Mouse (Mus musculus): Measurements from ENCODE around the gene Grik5. TPM values are rescaled to one million over a fixed set of nuclear protein-coding genes. Genes with fewer than 3 reads are reported as not detected.
A peak's percentile ranks its signal among the peaks of the same experiment; 100 is the strongest.
"Not testable (repeated sequence)": the region's sequence is repeated elsewhere in the genome, so short reads cannot be mapped to it uniquely, and the experiment has no call there.

The Grik5 gene
- polyA plus RNA-seq, 1 experiment from 2014 or later = 0.82 TPM

DNA sequence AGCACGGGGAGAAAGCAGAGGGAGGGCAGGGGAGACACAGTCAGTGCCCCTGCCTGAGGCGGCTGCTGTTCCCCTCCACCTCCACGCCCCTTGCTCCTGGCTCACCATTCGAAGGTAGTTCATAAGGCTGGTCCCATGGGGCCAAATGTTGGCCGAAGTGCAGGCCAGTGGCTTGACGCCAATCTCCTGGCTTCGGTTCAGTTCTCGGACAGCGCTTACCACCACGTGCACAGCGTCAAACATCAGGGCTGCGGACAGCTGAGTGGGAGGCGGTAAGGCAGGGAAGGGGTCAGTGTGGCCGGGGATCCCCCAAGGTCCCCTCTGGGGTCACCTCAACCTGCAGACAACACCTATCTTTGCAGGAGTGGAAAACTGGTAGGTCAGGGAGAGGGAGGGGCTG is 13.3 kb downstream of the Grik5 start:
- Histone ChIP-seq H3K9me3 (replicated peaks) (no peaks in the 10 kb centered on the region), H3K4me2 (no peak overlapping the region), H3K4me1 (replicated peaks) (no peaks in the 10 kb centered on the region), H3K4me3 (replicated peaks) (no peak overlapping the region), H3K36me3 (replicated peaks) (0 out of 2 replicates have a peak, but pooled peaks cover 4% of the 10 kb centered on the region), H3K9ac (no peak overlapping the region), H3K27me3 (no peaks in the 10 kb centered on the region), H3K27ac (replicated peaks) (no peak overlapping the region)
- WGBS (ENCODE audit: insufficient replicate concordance) = 80% methylated on average over 14 of the region's 14 CpGs
- no peak for ATAC-seq (ENCODE audit: insufficient read depth)

DNA sequence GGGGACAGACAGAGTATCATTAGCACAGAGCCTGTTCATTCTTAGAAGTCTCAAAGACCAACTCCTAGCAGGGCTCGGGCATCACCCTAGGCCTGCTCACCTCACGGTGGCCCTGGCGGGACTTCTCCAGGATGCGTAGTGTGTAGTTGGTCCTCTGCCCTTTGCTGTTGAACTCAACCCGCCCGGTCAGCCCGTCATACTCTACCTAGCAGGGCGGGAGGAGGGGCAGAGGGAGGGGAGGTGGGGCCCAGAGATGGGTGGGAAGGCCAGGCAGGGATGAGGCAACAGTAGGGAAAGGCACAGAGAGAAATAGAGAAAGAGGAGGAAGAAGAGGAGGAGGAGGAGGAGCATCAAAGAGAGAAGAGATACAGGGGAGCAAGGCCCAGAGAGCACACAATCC is 13.8 kb downstream of the Grik5 start:
- Histone ChIP-seq H3K9ac (no peak overlapping the region), H3K27me3 (no peaks in the 10 kb centered on the region), H3K27ac (replicated peaks) (no peak overlapping the region), H3K36me3 (replicated peaks) (0 out of 2 replicates have a peak, but pooled peaks cover 4% of the 10 kb centered on the region), H3K4me1 (replicated peaks) (no peaks in the 10 kb centered on the region), H3K4me3 (replicated peaks) (no peak overlapping the region), H3K9me3 (replicated peaks) (no peaks in the 10 kb centered on the region), H3K4me2 (no peak overlapping the region)
- 59% methylated on average over 8 of the region's 8 CpGs for WGBS (ENCODE audit: insufficient replicate concordance)
- no peak for ATAC-seq (ENCODE audit: insufficient read depth)

DNA sequence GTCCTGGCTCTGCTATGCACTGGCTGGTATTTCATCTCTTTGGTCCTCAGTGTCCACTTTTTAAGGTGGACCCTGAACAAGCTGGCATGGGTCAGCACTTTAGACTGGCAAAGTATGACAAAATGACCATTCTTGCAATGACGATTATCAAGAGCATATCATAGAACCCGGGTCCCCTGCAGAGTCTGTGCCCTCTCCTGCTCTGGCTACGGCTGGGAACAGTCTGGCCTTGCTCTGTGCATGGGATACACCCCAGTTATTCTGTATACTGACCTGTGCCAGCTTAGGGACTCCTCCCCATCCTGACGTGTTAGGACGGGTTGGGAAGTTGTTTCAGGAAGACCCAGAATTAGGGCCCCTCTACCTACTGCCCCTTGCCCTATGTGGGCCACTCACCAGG is 14.3 kb downstream of the Grik5 start:
- Histone ChIP-seq H3K27me3 (no peaks in the 10 kb centered on the region), H3K4me3 (replicated peaks) (no peak overlapping the region), H3K9ac (no peak overlapping the region), H3K9me3 (replicated peaks) (no peaks in the 10 kb centered on the region), H3K27ac (replicated peaks) (no peak overlapping the region), H3K4me2 (no peak overlapping the region), H3K4me1 (replicated peaks) (no peaks in the 10 kb centered on the region), H3K36me3 (replicated peaks) (0 out of 2 replicates have a peak, but pooled peaks cover 4% of the 10 kb centered on the region)
- 63% methylated on average over 5 of the region's 5 CpGs for WGBS (ENCODE audit: insufficient replicate concordance)
- ATAC-seq (ENCODE audit: insufficient read depth) = no peak

DNA sequence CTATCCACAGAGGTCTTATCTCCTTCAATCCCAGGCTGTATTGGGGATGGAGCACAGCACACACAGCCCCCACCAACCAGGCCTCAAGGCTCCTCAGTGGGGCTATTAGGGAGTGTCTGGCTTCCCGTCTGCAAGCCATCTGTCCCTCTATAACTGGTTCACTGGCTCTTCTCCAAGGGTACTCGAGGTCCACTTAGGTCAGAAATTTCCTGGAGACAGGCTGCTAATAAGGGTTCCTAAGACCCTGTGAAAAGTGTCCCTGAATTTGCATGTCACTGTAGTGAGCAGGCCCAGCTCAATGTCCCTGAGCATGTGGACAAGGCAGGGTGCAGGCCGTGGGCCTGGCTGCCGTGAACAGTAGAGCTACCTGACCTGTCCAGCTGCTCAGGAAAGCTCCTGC is 15.2 kb downstream of the Grik5 start:
- no peak for ATAC-seq (ENCODE audit: insufficient read depth)
- no peaks in the 10 kb centered on the region for H3K9me3 ChIP-seq (replicated peaks)
- H3K9ac ChIP-seq = no peak overlapping the region
- 67% methylated on average over 4 of the region's 4 CpGs for WGBS (ENCODE audit: insufficient replicate concordance)
- H3K4me3 ChIP-seq (replicated peaks) = no peak overlapping the region
- no peaks in the 10 kb centered on the region for H3K4me1 ChIP-seq (replicated peaks)
- no peak overlapping the region for H3K4me2 ChIP-seq
- no peak overlapping the region for H3K27ac ChIP-seq (replicated peaks)
- H3K27me3 ChIP-seq = no peaks in the 10 kb centered on the region
- 0 out of 2 replicates have a peak, but pooled peaks cover 4% of the 10 kb centered on the region for H3K36me3 ChIP-seq (replicated peaks)

DNA sequence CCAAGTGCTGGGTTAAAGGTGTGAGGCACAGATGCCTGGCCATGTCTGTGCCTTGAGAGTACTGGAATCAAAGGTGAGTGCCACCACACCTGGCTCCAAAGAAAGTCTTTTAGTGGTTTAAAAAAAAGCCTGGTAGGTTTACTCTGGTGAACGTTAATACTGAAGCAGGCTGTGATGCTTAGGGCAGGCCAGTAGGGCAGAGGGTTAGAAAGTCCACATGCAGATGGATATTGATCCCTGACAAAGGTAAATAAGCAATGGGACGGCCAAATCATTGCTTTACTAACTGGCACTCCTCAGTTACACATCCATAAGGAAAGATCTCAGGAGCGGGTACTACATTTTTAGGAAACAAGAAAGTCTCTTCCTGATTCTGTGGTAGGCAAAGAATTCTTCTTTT is 19.6 kb downstream of the Grik5 start:
- H3K9ac ChIP-seq = no peak overlapping the region
- H3K4me3 ChIP-seq (replicated peaks) = no peak overlapping the region
- no peaks in the 10 kb centered on the region for H3K4me1 ChIP-seq (replicated peaks)
- H3K4me2 ChIP-seq = no peak overlapping the region; the same call in 1 of the 2 replicates
- peak; percentile 64 for ATAC-seq (ENCODE audit: insufficient read depth)
- peak overlapping the region; percentile 66 for H3K27ac ChIP-seq (replicated peaks)
- no peaks in the 10 kb centered on the region for H3K27me3 ChIP-seq
- WGBS (ENCODE audit: insufficient replicate concordance) = 57% methylated on average over 3 of the region's 3 CpGs
- H3K36me3 ChIP-seq (replicated peaks) = 0 out of 2 replicates have a peak, but pooled peaks cover 4% of the 10 kb centered on the region
- no peaks in the 10 kb centered on the region for H3K9me3 ChIP-seq (replicated peaks)

DNA sequence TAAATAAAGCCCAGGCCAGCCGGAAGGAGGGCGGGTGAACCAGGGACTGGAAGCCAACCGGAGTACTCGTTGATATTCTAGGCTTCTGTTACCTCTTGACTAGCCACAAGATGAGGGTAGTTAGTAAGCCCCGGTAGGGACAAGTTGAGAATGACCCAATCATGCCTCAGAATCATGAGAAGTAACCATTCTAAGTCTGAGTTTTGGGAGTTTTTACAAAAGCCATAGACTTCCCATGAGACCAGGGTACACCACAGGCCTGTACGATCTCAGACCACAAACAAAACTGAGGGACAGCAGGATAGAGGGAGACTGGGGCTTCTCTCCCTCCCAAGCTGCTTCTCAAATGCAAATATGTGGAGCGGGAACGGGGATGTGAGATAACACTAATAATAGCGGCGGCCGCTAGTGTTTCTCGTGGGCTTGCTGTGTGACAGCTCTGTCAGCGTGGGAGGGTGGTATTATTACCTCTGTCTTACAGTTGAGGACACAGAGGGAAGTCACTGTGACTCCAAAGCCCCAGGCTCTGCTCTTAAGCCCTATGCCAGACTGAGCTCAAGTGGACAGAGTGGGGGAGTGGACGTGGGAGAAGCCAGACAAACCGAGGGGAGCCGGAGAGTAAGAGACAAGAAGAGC is 22.7 kb downstream of the Grik5 start:
- no peak for ATAC-seq (ENCODE audit: insufficient read depth)
- 72% methylated on average over 16 of the region's 16 CpGs for WGBS (ENCODE audit: insufficient replicate concordance)

DNA sequence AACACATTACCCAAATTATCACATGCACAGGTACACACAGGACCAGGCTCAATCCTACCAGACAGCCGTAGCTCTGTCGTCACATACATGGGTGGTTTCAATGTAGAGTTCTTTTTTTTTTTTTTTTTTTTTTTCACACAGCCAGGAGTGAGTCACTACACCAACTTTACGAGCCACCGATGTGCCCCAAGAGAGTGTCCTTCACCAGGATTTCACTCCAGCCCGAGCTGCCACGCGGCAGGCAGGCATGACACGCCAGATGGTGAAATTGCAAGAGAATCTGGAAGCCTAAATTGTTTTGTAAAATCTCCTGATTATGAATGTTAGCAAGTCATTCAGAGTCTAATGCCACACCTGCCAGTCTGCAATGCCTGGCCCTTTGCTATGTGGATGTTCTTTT is 24.8 kb downstream of the Grik5 start:
- Histone ChIP-seq H3K9me3 (replicated peaks) (no peaks in the 10 kb centered on the region), H3K36me3 (replicated peaks) (no peaks in the 10 kb centered on the region), H3K27me3 (no peaks in the 10 kb centered on the region), H3K4me2 (no peak overlapping the region), H3K27ac (replicated peaks) (no peak overlapping the region), H3K4me3 (replicated peaks) (no peak overlapping the region), H3K9ac (no peak overlapping the region), H3K4me1 (replicated peaks) (no peaks in the 10 kb centered on the region)
- WGBS (ENCODE audit: insufficient replicate concordance) = 77% methylated on average over 8 of the region's 8 CpGs
- ATAC-seq (ENCODE audit: insufficient read depth) = no peak

More for the DNA sequence above, 22.7 kb downstream of the Grik5 start:
- H3K4me3 ChIP-seq (replicated peaks) = no peak overlapping the region
- no peaks in the 10 kb centered on the region for H3K36me3 ChIP-seq (replicated peaks)
- H3K9me3 ChIP-seq (replicated peaks) = no peaks in the 10 kb centered on the region
- no peak overlapping the region for H3K27ac ChIP-seq (replicated peaks)
- no peak overlapping the region for H3K4me2 ChIP-seq
- H3K4me1 ChIP-seq (replicated peaks) = no peaks in the 10 kb centered on the region
- H3K9ac ChIP-seq = no peak overlapping the region
- H3K27me3 ChIP-seq = no peaks in the 10 kb centered on the region

DNA sequence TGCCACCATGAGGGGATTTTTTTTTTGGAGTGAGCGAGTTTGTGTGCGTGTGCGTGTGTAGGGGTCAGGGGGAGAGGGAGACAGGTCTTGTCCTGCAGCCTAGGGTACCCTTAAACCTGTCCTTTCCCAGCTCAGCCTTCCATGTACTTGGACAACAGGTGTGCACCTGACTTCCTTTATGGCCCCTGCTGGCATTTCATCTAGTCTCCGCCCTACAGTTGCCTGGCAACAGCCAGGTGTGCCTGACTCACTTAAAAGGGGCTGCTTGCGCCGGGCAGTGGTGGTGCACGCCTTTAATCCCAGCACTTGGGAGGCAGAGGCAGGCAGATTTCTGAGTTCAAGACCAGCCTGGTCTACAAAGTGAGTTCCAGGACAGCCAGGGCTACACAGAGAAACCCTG is 27.5 kb downstream of the Grik5 start:
- not testable (repeated sequence) for H3K27ac ChIP-seq (replicated peaks); H3K9me3 ChIP-seq (replicated peaks); H3K9ac ChIP-seq; H3K27me3 ChIP-seq; ATAC-seq (ENCODE audit: insufficient read depth); H3K4me3 ChIP-seq (replicated peaks); H3K4me2 ChIP-seq; H3K4me1 ChIP-seq (replicated peaks); H3K36me3 ChIP-seq (replicated peaks)
- WGBS (ENCODE audit: insufficient replicate concordance) = 76% methylated on average over 7 of the region's 7 CpGs

DNA sequence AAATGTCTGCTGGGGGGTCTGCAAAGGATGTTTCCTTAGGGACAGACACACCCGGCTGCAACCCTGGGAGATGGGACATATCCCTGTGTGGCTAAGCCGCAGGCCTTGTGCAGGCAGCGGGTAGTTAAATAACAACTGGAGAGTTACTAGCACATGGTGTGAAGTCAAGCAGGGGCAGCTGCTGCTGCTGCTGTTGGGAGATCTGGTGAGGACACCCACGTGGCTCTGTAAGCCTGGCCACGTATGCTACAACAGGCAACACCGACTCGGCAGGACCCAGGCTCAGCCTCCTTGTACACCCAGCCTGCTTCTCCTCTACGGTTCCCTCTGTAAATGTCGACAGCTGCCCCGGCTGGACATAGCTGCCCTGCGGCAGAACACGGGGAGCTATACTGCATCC is 30.2 kb downstream of the Grik5 start:
- no peaks in the 10 kb centered on the region for H3K4me1 ChIP-seq (replicated peaks)
- H3K27me3 ChIP-seq = no peaks in the 10 kb centered on the region
- no peaks in the 10 kb centered on the region for H3K9me3 ChIP-seq (replicated peaks)
- no peak overlapping the region for H3K4me2 ChIP-seq
- no peak for ATAC-seq (ENCODE audit: insufficient read depth)
- no peak overlapping the region for H3K27ac ChIP-seq (replicated peaks)
- H3K36me3 ChIP-seq (replicated peaks) = no peaks in the 10 kb centered on the region
- H3K4me3 ChIP-seq (replicated peaks) = no peak overlapping the region
- WGBS (ENCODE audit: insufficient replicate concordance) = 77% methylated on average over 12 of the region's 12 CpGs
- H3K9ac ChIP-seq = no peak overlapping the region

DNA sequence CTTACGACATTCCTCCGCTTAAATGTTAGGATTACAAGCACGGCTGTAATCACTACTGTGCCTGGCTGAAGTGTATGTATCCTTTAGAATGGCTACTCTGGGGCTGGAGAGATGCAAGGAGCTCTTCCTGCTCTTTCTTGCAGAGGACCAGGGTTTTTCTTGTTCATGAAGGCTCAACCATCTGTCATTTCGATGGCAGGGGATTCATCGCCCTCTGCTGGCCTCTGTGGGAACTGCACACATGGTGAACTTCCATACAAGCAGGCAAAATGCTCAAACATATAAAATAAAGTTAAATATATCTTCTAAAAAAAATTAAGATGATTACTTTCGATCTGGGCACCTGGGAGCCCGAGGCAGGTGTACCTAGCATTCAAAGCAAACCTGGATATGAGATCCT is 36.2 kb downstream of the Grik5 start:
- 41% methylated on average over 7 of the region's 7 CpGs for WGBS (ENCODE audit: insufficient replicate concordance)
- Histone ChIP-seq H3K27ac (replicated peaks) (no peak overlapping the region), H3K9ac (no peak overlapping the region), H3K4me3 (replicated peaks) (no peak overlapping the region), H3K27me3 (no peaks in the 10 kb centered on the region), H3K36me3 (replicated peaks) (0 out of 2 replicates have a peak, but pooled peaks cover 2% of the 10 kb centered on the region), H3K4me1 (replicated peaks) (no peaks in the 10 kb centered on the region), H3K9me3 (replicated peaks) (no peaks in the 10 kb centered on the region), H3K4me2 (no peak overlapping the region)
- no peak for ATAC-seq (ENCODE audit: insufficient read depth)

DNA sequence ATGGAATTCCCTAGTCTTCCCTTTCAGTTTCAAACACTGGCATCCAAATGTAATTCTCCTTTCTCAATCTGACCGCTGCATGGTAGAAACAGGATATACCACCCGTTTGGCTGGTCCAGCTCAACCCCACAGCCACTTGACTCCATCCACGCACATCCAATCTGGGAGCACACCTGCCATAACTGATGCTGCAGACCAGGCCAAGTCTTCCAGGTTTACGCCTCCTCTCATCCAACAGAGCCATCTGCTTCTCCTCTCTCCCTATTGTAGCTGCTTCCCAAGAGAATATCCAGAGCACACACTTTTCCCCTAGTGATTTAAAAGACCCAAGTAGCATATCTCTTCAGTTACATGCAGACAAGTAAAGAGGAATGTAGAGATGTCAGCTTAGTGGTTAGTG is 37.4 kb downstream of the Grik5 start:
- Histone ChIP-seq H3K27ac (replicated peaks) (no peak overlapping the region), H3K27me3 (no peaks in the 10 kb centered on the region), H3K36me3 (replicated peaks) (0 out of 2 replicates have a peak, but pooled peaks cover 2% of the 10 kb centered on the region), H3K9ac (no peak overlapping the region), H3K4me3 (replicated peaks) (no peak overlapping the region), H3K4me1 (replicated peaks) (no peaks in the 10 kb centered on the region), H3K4me2 (no peak overlapping the region), H3K9me3 (replicated peaks) (no peaks in the 10 kb centered on the region)
- no peak for ATAC-seq (ENCODE audit: insufficient read depth)
- 75% methylated on average over 4 of the region's 4 CpGs for WGBS (ENCODE audit: insufficient replicate concordance)

DNA sequence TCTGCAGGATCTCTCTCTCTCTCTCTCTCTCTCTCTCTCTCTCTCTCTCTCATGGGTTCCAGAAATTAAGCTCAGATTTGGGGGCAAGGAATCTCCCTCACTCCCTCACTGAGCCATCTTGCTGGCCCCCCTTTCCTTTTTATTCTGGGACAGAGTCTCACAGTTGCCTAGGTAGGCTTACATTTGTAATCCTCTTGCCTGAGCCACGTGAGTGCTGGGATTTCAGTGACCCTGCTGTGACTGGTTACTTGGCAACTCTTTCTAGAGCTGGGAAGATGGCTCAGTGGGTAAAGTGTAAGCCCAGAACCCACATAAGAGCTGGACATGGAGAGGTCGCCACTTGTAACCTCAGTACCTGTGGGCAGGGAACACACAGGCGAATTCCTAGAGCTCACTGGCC is 40.6 kb downstream of the Grik5 start:
- Histone ChIP-seq H3K27ac (replicated peaks) (no peak overlapping the region), H3K36me3 (replicated peaks) (0 out of 2 replicates have a peak, but pooled peaks cover 2% of the 10 kb centered on the region), H3K27me3 (no peaks in the 10 kb centered on the region), H3K4me3 (replicated peaks) (no peak overlapping the region), H3K9ac (no peak overlapping the region), H3K4me2 (no peak overlapping the region), H3K4me1 (replicated peaks) (no peaks in the 10 kb centered on the region), H3K9me3 (replicated peaks) (no peaks in the 10 kb centered on the region)
- WGBS (ENCODE audit: insufficient replicate concordance) = 62% methylated on average over 3 of the region's 3 CpGs
- no peak for ATAC-seq (ENCODE audit: insufficient read depth)
